Mouse (Mus musculus): ENCODE measurements at regions not wholly inside any gene's neighbourhood (a gene's known extent, or its start where the extent isn't known, plus 50 kb on each side); places are given as distances from the start of the nearest gene placed in this dataset.

GRCm38 (mm10) chr8:89858706-89859385 is 489.3 kb downstream of the Tox3 start:
- H3K36me3 ChIP-seq (ENCODE audit: control insufficient read depth, insufficient read depth, low read length) = no peaks in the 10 kb centered on the region
- H3K4me2 ChIP-seq (ENCODE audit: low read depth, low read length, severe bottlenecking) = no peak overlapping the region
- DNase-seq (ENCODE audit: low spot score) (no peak), ATAC-seq (replicated peaks; ENCODE audit: low FRiP score) (no peak)
- WGBS = 78% methylated on average over 7 of the region's 7 CpGs
- H3K9me3 ChIP-seq (ENCODE audit: control insufficient read depth, low read length) = no peaks in the 10 kb centered on the region
- no peaks in the 10 kb centered on the region for H3K27me3 ChIP-seq (ENCODE audit: control insufficient read depth, insufficient read depth, low read length)
- no peak overlapping the region for H3K9ac ChIP-seq (ENCODE audit: low read length)
- no peak overlapping the region for H3K4me3 ChIP-seq (ENCODE audit: low read depth, low read length)
- H3K4me1 ChIP-seq (replicated peaks; ENCODE audit: control insufficient read depth, insufficient read depth, low read length) = no peaks in the 10 kb centered on the region
- H3K27ac ChIP-seq (ENCODE audit: low read depth, low read length) = no peak overlapping the region

- H3K27me3 ChIP-seq (ENCODE audit: control insufficient read depth, insufficient read depth, low read length) = no peaks in the 10 kb centered on the region
- no peaks in the 10 kb centered on the region for H3K9me3 ChIP-seq (ENCODE audit: control insufficient read depth, low read length)
- no peaks in the 10 kb centered on the region for H3K4me1 ChIP-seq (replicated peaks; ENCODE audit: control insufficient read depth, insufficient read depth, low read length)
- no peak for ATAC-seq (replicated peaks; ENCODE audit: low FRiP score)
- H3K4me3 ChIP-seq (ENCODE audit: low read depth, low read length) = no peak overlapping the region
- 90% methylated on average over 5 of the region's 5 CpGs for WGBS
- no peak overlapping the region for H3K4me2 ChIP-seq (ENCODE audit: low read depth, low read length, severe bottlenecking)
- DNase-seq (ENCODE audit: low spot score) = no peak
- H3K27ac ChIP-seq (ENCODE audit: low read depth, low read length) = no peak overlapping the region
- no peaks in the 10 kb centered on the region for H3K36me3 ChIP-seq (ENCODE audit: control insufficient read depth, insufficient read depth, low read length)
- no peak overlapping the region for H3K9ac ChIP-seq (ENCODE audit: low read length)
Observed at GRCm38 (mm10) chr8:89855556-89855955, 492.6 kb downstream of the Tox3 start.

GRCm38 (mm10) chr8:89850209-89850796 is 497.8 kb downstream of the Tox3 start:
- Histone ChIP-seq H3K27me3 (ENCODE audit: control insufficient read depth, insufficient read depth, low read length) (no peaks in the 10 kb centered on the region), H3K4me3 (ENCODE audit: low read depth, low read length) (no peak overlapping the region), H3K9ac (ENCODE audit: low read length) (no peak overlapping the region), H3K4me1 (replicated peaks; ENCODE audit: control insufficient read depth, insufficient read depth, low read length) (0 out of 2 replicates have a peak, but pooled peaks cover 2% of the 10 kb centered on the region), H3K36me3 (ENCODE audit: control insufficient read depth, insufficient read depth, low read length) (no peaks in the 10 kb centered on the region), H3K27ac (ENCODE audit: low read depth, low read length) (no peak overlapping the region), H3K9me3 (ENCODE audit: control insufficient read depth, low read length) (no peaks in the 10 kb centered on the region), H3K4me2 (ENCODE audit: low read depth, low read length, severe bottlenecking) (no peak overlapping the region)
- ATAC-seq (replicated peaks; ENCODE audit: low FRiP score) (0 out of 2 replicates have a peak, but pooled peaks have one; percentile 63), DNase-seq (ENCODE audit: low spot score) (peak; percentile 65)
- 54% methylated on average over 3 of the region's 3 CpGs for WGBS

- Histone ChIP-seq H3K27ac (ENCODE audit: low read depth, low read length) (no peak overlapping the region), H3K4me2 (ENCODE audit: low read depth, low read length, severe bottlenecking) (no peak overlapping the region), H3K4me1 (replicated peaks; ENCODE audit: control insufficient read depth, insufficient read depth, low read length) (0 out of 2 replicates have a peak, but pooled peaks cover 2% of the 10 kb centered on the region), H3K9me3 (ENCODE audit: control insufficient read depth, low read length) (no peaks in the 10 kb centered on the region), H3K9ac (ENCODE audit: low read length) (no peak overlapping the region), H3K36me3 (ENCODE audit: control insufficient read depth, insufficient read depth, low read length) (no peaks in the 10 kb centered on the region), H3K4me3 (ENCODE audit: low read depth, low read length) (no peak overlapping the region), H3K27me3 (ENCODE audit: control insufficient read depth, insufficient read depth, low read length) (no peaks in the 10 kb centered on the region)
- DNase-seq (ENCODE audit: low spot score) (peak; percentile 62), ATAC-seq (replicated peaks; ENCODE audit: low FRiP score) (no peak; the same call in 1 of the 2 replicates)
- WGBS = 64% methylated on average over 7 of the region's 7 CpGs
Observed at GRCm38 (mm10) chr8:89849416-89850208, 498.5 kb downstream of the Tox3 start.

GRCm38 (mm10) chr8:89838494-89838893 is 509.6 kb downstream of the Tox3 start:
- H3K4me2 ChIP-seq (ENCODE audit: low read depth, low read length, severe bottlenecking) = no peak overlapping the region
- WGBS = 81% methylated on average over 5 of the region's 5 CpGs

GRCm38 (mm10) chr8:89833715-89834114 is 514.4 kb downstream of the Tox3 start:
- Histone ChIP-seq H3K4me2 (ENCODE audit: low read depth, low read length, severe bottlenecking) (no peak overlapping the region), H3K9ac (ENCODE audit: low read length) (no peak overlapping the region), H3K27ac (ENCODE audit: low read depth, low read length) (no peak overlapping the region), H3K36me3 (ENCODE audit: control insufficient read depth, insufficient read depth, low read length) (no peaks in the 10 kb centered on the region), H3K9me3 (ENCODE audit: control insufficient read depth, low read length) (no peaks in the 10 kb centered on the region), H3K27me3 (ENCODE audit: control insufficient read depth, insufficient read depth, low read length) (no peaks in the 10 kb centered on the region), H3K4me3 (ENCODE audit: low read depth, low read length) (no peak overlapping the region), H3K4me1 (replicated peaks; ENCODE audit: control insufficient read depth, insufficient read depth, low read length) (no peaks in the 10 kb centered on the region)
- ATAC-seq (replicated peaks; ENCODE audit: low FRiP score) (no peak), DNase-seq (ENCODE audit: low spot score) (no peak)
- WGBS = 74% methylated on average over 4 of the region's 4 CpGs

More at GRCm38 (mm10) chr8:89838494-89838893, 509.6 kb downstream of the Tox3 start:
- ATAC-seq (replicated peaks; ENCODE audit: low FRiP score) (no peak), DNase-seq (ENCODE audit: low spot score) (no peak)
- no peak overlapping the region for H3K4me3 ChIP-seq (ENCODE audit: low read depth, low read length)
- no peaks in the 10 kb centered on the region for H3K27me3 ChIP-seq (ENCODE audit: control insufficient read depth, insufficient read depth, low read length)
- H3K27ac ChIP-seq (ENCODE audit: low read depth, low read length) = no peak overlapping the region
- H3K9ac ChIP-seq (ENCODE audit: low read length) = no peak overlapping the region
- no peaks in the 10 kb centered on the region for H3K4me1 ChIP-seq (replicated peaks; ENCODE audit: control insufficient read depth, insufficient read depth, low read length)
- no peaks in the 10 kb centered on the region for H3K9me3 ChIP-seq (ENCODE audit: control insufficient read depth, low read length)
- no peaks in the 10 kb centered on the region for H3K36me3 ChIP-seq (ENCODE audit: control insufficient read depth, insufficient read depth, low read length)

GRCm38 (mm10) chr8:89824586-89824985 is 523.6 kb downstream of the Tox3 start:
- ATAC-seq (replicated peaks; ENCODE audit: low FRiP score) = no peak
- Histone ChIP-seq H3K9me3 (ENCODE audit: control insufficient read depth, low read length) (peaks cover 2% of the 10 kb centered on the region; the same call in 1 of the 2 replicates), H3K4me1 (replicated peaks; ENCODE audit: control insufficient read depth, insufficient read depth, low read length) (0 out of 2 replicates have a peak, but pooled peaks cover 3% of the 10 kb centered on the region), H3K4me3 (ENCODE audit: low read depth, low read length) (no peak overlapping the region), H3K4me2 (ENCODE audit: low read depth, low read length, severe bottlenecking) (no peak overlapping the region), H3K36me3 (ENCODE audit: control insufficient read depth, insufficient read depth, low read length) (no peaks in the 10 kb centered on the region), H3K9ac (ENCODE audit: low read length) (no peak overlapping the region), H3K27me3 (ENCODE audit: control insufficient read depth, insufficient read depth, low read length) (no peaks in the 10 kb centered on the region), H3K27ac (ENCODE audit: low read depth, low read length) (no peak overlapping the region)
- 22% methylated on average over 3 of the region's 3 CpGs for WGBS
- DNase-seq (ENCODE audit: low spot score) = no peak

GRCm38 (mm10) chr8:89823631-89824030 is 524.5 kb downstream of the Tox3 start:
- peaks cover 2% of the 10 kb centered on the region; the same call in 1 of the 2 replicates for H3K9me3 ChIP-seq (ENCODE audit: control insufficient read depth, low read length)
- no peak overlapping the region for H3K4me3 ChIP-seq (ENCODE audit: low read depth, low read length)
- DNase-seq (ENCODE audit: low spot score) (no peak), ATAC-seq (replicated peaks; ENCODE audit: low FRiP score) (no peak)
- no peak overlapping the region for H3K27ac ChIP-seq (ENCODE audit: low read depth, low read length)
- H3K4me1 ChIP-seq (replicated peaks; ENCODE audit: control insufficient read depth, insufficient read depth, low read length) = 0 out of 2 replicates have a peak, but pooled peaks cover 3% of the 10 kb centered on the region
- no peaks in the 10 kb centered on the region for H3K36me3 ChIP-seq (ENCODE audit: control insufficient read depth, insufficient read depth, low read length)
- H3K9ac ChIP-seq (ENCODE audit: low read length) = no peak overlapping the region
- H3K4me2 ChIP-seq (ENCODE audit: low read depth, low read length, severe bottlenecking) = no peak overlapping the region
- H3K27me3 ChIP-seq (ENCODE audit: control insufficient read depth, insufficient read depth, low read length) = no peaks in the 10 kb centered on the region
